12 mouse cellular contexts compared by ENCODE assay signal in the genomic region with DNA sequence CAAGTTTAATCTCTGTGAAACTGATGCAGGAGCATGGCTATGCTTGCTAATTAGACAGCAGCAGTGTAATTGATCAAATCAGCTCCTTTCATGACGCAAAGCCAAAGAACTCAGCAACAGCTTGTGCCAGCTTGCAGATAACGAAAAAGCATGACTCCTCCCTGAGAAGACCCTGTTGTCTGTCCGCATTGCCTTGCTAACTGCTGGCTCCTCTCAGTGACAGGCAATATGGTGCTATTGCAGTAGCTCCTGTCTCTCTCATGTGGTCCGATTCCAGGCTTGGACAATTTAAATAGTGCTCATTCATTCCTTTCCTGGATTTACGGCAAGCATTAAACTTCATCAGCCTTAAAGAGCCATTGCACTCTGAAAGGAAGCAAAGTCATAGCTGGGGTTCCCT.
"Had no signal": no experiment of that assay in that cellular context is flagged by ENCODE, and none has a peak within 500 bp of the region (broad histone marks: within the 10 kb centered on the region; RNA-seq: fewer than 3 reads in every experiment).

No protein-coding gene starts in this region.

- H3K9ac ChIP-seq: intestine, embryonic 15.5 days; limb, embryonic 12.5 days; liver, embryonic 13.5 days; liver, postnatal 0 days; neural tube, embryonic 12.5 days had no signal

- H3K4me2 ChIP-seq: intestine, embryonic 15.5 days; limb, embryonic 12.5 days; liver, embryonic 13.5 days; neural tube, embryonic 12.5 days had no signal

- H3K36me3 ChIP-seq: intestine, embryonic 15.5 days; limb, embryonic 12.5 days; liver, embryonic 13.5 days; neural tube, embryonic 12.5 days had no signal

- H3K27ac ChIP-seq: intestine, embryonic 15.5 days; limb, embryonic 12.5 days; liver, embryonic 13.5 days; neural tube, embryonic 12.5 days; stomach, postnatal 0 days had no signal

- DNase-seq: kidney, adult 18-20 months; kidney, postnatal 10 days; kidney, postnatal 4 days; liver; liver, embryonic 13.5 days; liver, postnatal 0 days; midbrain, embryonic 14.5 days; thymus, postnatal 4 days had no signal

- H3K4me1 ChIP-seq: intestine, embryonic 15.5 days; limb, embryonic 12.5 days; liver, embryonic 13.5 days had no signal

- H3K27me3 ChIP-seq: intestine, embryonic 15.5 days; limb, embryonic 12.5 days; liver, embryonic 13.5 days; neural tube, embryonic 12.5 days had no signal

- H3K4me3 ChIP-seq: intestine, embryonic 15.5 days; limb, embryonic 12.5 days; liver, embryonic 13.5 days; neural tube, embryonic 12.5 days had no signal

- H3K9me3 ChIP-seq: intestine, embryonic 15.5 days; limb, embryonic 12.5 days; liver, embryonic 13.5 days; neural tube, embryonic 12.5 days had no signal

- ATAC-seq: intestine, embryonic 15.5 days; liver, postnatal 0 days had no signal
